Mouse (Mus musculus) lung, adult 2 months (tissue): ENCODE results near the gene Pde4b.

Experiments used
- CTCF ChIP-seq: fragments of 200-500 bp; IDR thresholded peaks from 2 replicates; pipeline ENCODE4 v1.5.1; 2011; ENCODE audit warnings: mild to moderate bottlenecking, low read length, control low read depth; ENCODE audit not compliant: insufficient read depth
- POLR2A ChIP-seq: fragments of 200-500 bp; IDR thresholded peaks from 2 replicates; pipeline ENCODE4 v1.6.1; 2011; ENCODE audit warnings: low read depth, mild to moderate bottlenecking, control low read depth, low read length, borderline replicate concordance; ENCODE audit errors: extremely low read depth

GRCm38 (mm10) chr4:102644062-102644461 is 556.7 kb downstream of the Pde4b start:
- no peak for TF ChIP-seq POLR2A
- no peak for TF ChIP-seq CTCF
